Mouse (Mus musculus) megakaryocyte, embryonic 14.5 days (primary cell): ENCODE measurements at regions not wholly inside any gene's neighbourhood (a gene's known extent, or its start where the extent isn't known, plus 50 kb on each side); places are given as distances from the start of the nearest gene placed in this dataset.

Experiments used
- FLI1 ChIP-seq: IDR thresholded peaks from 2 replicates; pipeline ENCODE4 v1.6.1; 2012; ENCODE audit warnings: low read length, inconsistent platforms, mixed read lengths
- GATA1 ChIP-seq: IDR thresholded peaks from 3 replicates; pipeline ENCODE4 v1.6.1; 2012; ENCODE audit warnings: mixed read lengths, low read length, inconsistent platforms, borderline replicate concordance

GRCm38 (mm10) chr7:111205876-111206275, 123.0 kb upstream of the Eif4g2 start:
- TF ChIP-seq GATA1, result no peak
- no peak for TF ChIP-seq FLI1
